8 mouse cellular contexts compared by ENCODE assay signal in genomic region chr13:37964128-37965087, GRCm38 (mm10). TPM values are rescaled to one million over a fixed set of nuclear protein-coding genes. Genes with fewer than 3 reads are reported as not detected.
DNase-seq lines count a peak whose midpoint lies in the region; ATAC-seq and TF ChIP-seq lines count a peak whose summit lies in the region.

No protein-coding gene starts in this region.

- intact Hi-C loops in gastrocnemius, adult 2 months (cut with DNase I): no loop called here

- H3K36me3 ChIP-seq in ES-Bruce4 (ENCODE audit: control insufficient read depth, insufficient read depth, low read length, poor library complexity, severe bottlenecking) (no peaks in the 10 kb centered on the region), macrophage (ENCODE audit: inconsistent target) (no peaks in the 10 kb centered on the region)
- no peaks in the 10 kb centered on the region for H3K36me3 ChIP-seq in forebrain, postnatal 0 days (ENCODE audit: insufficient read depth)

- TF ChIP-seq POLR2A in ES-Bruce4 (IDR thresholded peaks at IDR 0.05; ENCODE audit: insufficient read depth, low read length): no peak

- H3K4me2 ChIP-seq in forebrain, postnatal 0 days (ENCODE audit: low read depth): peak overlapping the region; percentile 42; the same call in 1 of the 2 replicates

- TF ChIP-seq CTCF in gastrocnemius, adult 2 months (IDR thresholded peaks at IDR 0.05): no peak
- TF ChIP-seq CTCF in ES-Bruce4 (IDR thresholded peaks at IDR 0.05; ENCODE audit: low read depth, low read length): no peak
- TF ChIP-seq CTCF in forebrain, postnatal 0 days (IDR thresholded peaks at IDR 0.05; ENCODE audit: low read depth): no peak

- no peaks in the 10 kb centered on the region for H3K27me3 ChIP-seq in ES-Bruce4 (ENCODE audit: control insufficient read depth, insufficient read depth, low read length, poor library complexity, severe bottlenecking)
- H3K27me3 ChIP-seq in forebrain, postnatal 0 days (ENCODE audit: insufficient read depth, low read length): no peaks in the 10 kb centered on the region; the same call in 1 of the 2 replicates

- no peak for TF ChIP-seq EP300 in ES-Bruce4 (IDR thresholded peaks at IDR 0.05; ENCODE audit: insufficient read depth, low read depth, low read length)

- H3K9me3 ChIP-seq in ES-Bruce4 (replicated peaks; ENCODE audit: control insufficient read depth, insufficient read depth, low read length, poor library complexity, severe bottlenecking): no peaks in the 10 kb centered on the region
- no peaks in the 10 kb centered on the region for H3K9me3 ChIP-seq in forebrain, postnatal 0 days (ENCODE audit: low read length)

- H3K9ac ChIP-seq in ES-Bruce4 (ENCODE audit: low read depth, poor library complexity, severe bottlenecking): no peak overlapping the region
- no peak overlapping the region for H3K9ac ChIP-seq in forebrain, postnatal 0 days

- H3K27ac ChIP-seq in gastrocnemius, adult 2 months: peak overlapping the region; percentile 72
- H3K27ac ChIP-seq in ES-Bruce4 (ENCODE audit: insufficient read depth, low read length): no peak overlapping the region
- no peak overlapping the region for H3K27ac ChIP-seq in forebrain, postnatal 0 days (ENCODE audit: low read depth, low read length)
- H3K27ac ChIP-seq in macrophage: peak overlapping the region; percentile 73

- peak; percentile 55 for ATAC-seq in forebrain, postnatal 0 days

- 30% methylated on average over 20 of the region's 20 CpGs for WGBS in forebrain, postnatal 0 days
- 41% methylated on average over 20 of the region's 20 CpGs for WGBS in macrophage (ENCODE audit: missing documents)

- H3K4me1 ChIP-seq in ES-Bruce4 (ENCODE audit: control insufficient read depth, insufficient read depth, low read length): peaks cover 7% of the 10 kb centered on the region
- 0 out of 2 replicates have a peak, but pooled peaks cover 3% of the 10 kb centered on the region for H3K4me1 ChIP-seq in forebrain, postnatal 0 days (ENCODE audit: insufficient read depth)

- no peaks in the 10 kb centered on the region for H3K79me2 ChIP-seq in macrophage (ENCODE audit: inconsistent target)

- H3K4me3 ChIP-seq in gastrocnemius, adult 2 months: peak overlapping the region; percentile 71
- H3K4me3 ChIP-seq in ES-Bruce4 (ENCODE audit: low read depth, low read length) (peak overlapping the region; percentile 23; the same call in 1 of the 2 replicates), macrophage (ENCODE audit: inconsistent target) (peak overlapping the region; percentile 50)
- no peak overlapping the region for H3K4me3 ChIP-seq in forebrain, postnatal 0 days (ENCODE audit: low read depth, low read length)

- DNase-seq in gastrocnemius, adult 2 months: no peak
- no peak for DNase-seq in gastrocnemius, postnatal 4 days (ENCODE audit: low spot score in 2 of 2)
- DNase-seq in forebrain, postnatal 0 days: peak; percentile 30
- no peak for DNase-seq in ovary, postnatal 10 days (ENCODE audit: low spot score)
- no peak for DNase-seq in cerebellum, postnatal 25 days
- DNase-seq in kidney, postnatal 25 days: no peak

RNA-seq across cellular contexts. Expression of gene Ssr1, which starts 29.6 kb away (rescaled TPM):
- total RNA-seq in gastrocnemius, adult 2 months (2021): 10 to 100 TPM; 66.3 to 72.4 TPM
- 100 to 1,000 TPM in 1 of 2 experiments, 10 to 100 TPM in 1; 98.4 to 104 TPM for total RNA-seq in gastrocnemius, postnatal 4 days (2021)
- polyA plus RNA-seq in ES-Bruce4 (2011; ENCODE audit: insufficient read depth, insufficient read length, low read depth, missing spikeins) (137 and 150 TPM in 2 replicates), macrophage (2018) (68.9 to 114 TPM (median 98.9 TPM) in 3 replicates)
- total RNA-seq in forebrain, postnatal 0 days (2014; rRNA removed): 36.4 and 48.8 TPM in 2 replicates
- polyA plus RNA-seq in forebrain, postnatal 0 days (2015; fragmentation: Nextera tagmentation; extraction: Ambion mirVana): 71.1 and 75.6 TPM in 2 replicates
- total RNA-seq in macrophage (2018; cell fraction: chromatin; rRNA removed): 10 to 100 TPM in 17 of 26 experiments, 1 to 10 TPM in 9; 7.4 to 26.7 (median 12.6) TPM
- total RNA-seq in macrophage (2018; cell fraction: cytosol; rRNA removed): 10 to 100 TPM; 52.5 to 79.8 (median 70.5) TPM
- total RNA-seq in macrophage (2018; cell fraction: nucleus; rRNA removed): 10 to 100 TPM; 22.4 to 71.6 (median 44.4) TPM

Comparison
In these comparisons a context has a peak if more than half of its experiments do, and no peak if none do; other contexts are left out.
1. H3K27ac ChIP-seq: peak in gastrocnemius, adult 2 months (single experiment) and macrophage (single experiment); none in ES-Bruce4 (single experiment) and forebrain, postnatal 0 days (single experiment).